Mouse (Mus musculus): Measurements from ENCODE around the gene Ndufa5. TPM values are rescaled to one million over a fixed set of nuclear protein-coding genes. Genes with fewer than 3 reads are reported as not detected.

Gene Ndufa5
- 90.2 and 99.8 TPM in 2 replicates for polyA plus RNA-seq (2012; ENCODE audit: insufficient read depth, insufficient read length, missing spikeins)

GRCm38 (mm10) chr6:24527155-24528063 is at the start of gene Ndufa5:
Gene Ndufa5 (minus strand): TSS chr6:24528013.
- H3K4me1 ChIP-seq (ENCODE audit: control insufficient read depth, insufficient read depth, low read length): peaks cover 14% of the 10 kb centered on the region
- TF ChIP-seq POLR2A (IDR thresholded peaks at IDR 0.05; ENCODE audit: borderline replicate concordance, low read depth, low read length): no peak
- TF ChIP-seq CTCF (IDR thresholded peaks at IDR 0.05; ENCODE audit: low read depth, low read length): no peak
- H3K27ac ChIP-seq (ENCODE audit: insufficient read depth, low read depth, low read length): 0 out of 2 replicates have a peak within 1 kb of the TSS, but pooled peaks have one; percentile 12
- H3K4me3 ChIP-seq (ENCODE audit: insufficient read depth, low read length): peak within 1 kb of the TSS; percentile 67

GRCm38 (mm10) chr6:24573319-24573718 is 45.5 kb upstream of the Ndufa5 start:
- Histone ChIP-seq H3K4me3 (ENCODE audit: insufficient read depth, low read length) (no peak overlapping the region), H3K4me1 (ENCODE audit: control insufficient read depth, insufficient read depth, low read length) (no peaks in the 10 kb centered on the region), H3K27ac (ENCODE audit: insufficient read depth, low read depth, low read length) (no peak overlapping the region)
- no peak for TF ChIP-seq POLR2A (IDR thresholded peaks at IDR 0.05; ENCODE audit: borderline replicate concordance, low read depth, low read length)
- no peak for TF ChIP-seq CTCF (IDR thresholded peaks at IDR 0.05; ENCODE audit: low read depth, low read length)

GRCm38 (mm10) chr6:24572431-24572830 is 44.6 kb upstream of the Ndufa5 start:
- no peak for TF ChIP-seq CTCF (IDR thresholded peaks at IDR 0.05; ENCODE audit: low read depth, low read length)
- TF ChIP-seq POLR2A (IDR thresholded peaks at IDR 0.05; ENCODE audit: borderline replicate concordance, low read depth, low read length): no peak
- no peak overlapping the region for H3K4me3 ChIP-seq (ENCODE audit: insufficient read depth, low read length)
- H3K4me1 ChIP-seq (ENCODE audit: control insufficient read depth, insufficient read depth, low read length): no peaks in the 10 kb centered on the region
- no peak overlapping the region for H3K27ac ChIP-seq (ENCODE audit: insufficient read depth, low read depth, low read length)

- no peak overlapping the region for H3K4me3 ChIP-seq (ENCODE audit: insufficient read depth, low read length)
- no peak overlapping the region for H3K27ac ChIP-seq (ENCODE audit: insufficient read depth, low read depth, low read length)
- TF ChIP-seq POLR2A (IDR thresholded peaks at IDR 0.05; ENCODE audit: borderline replicate concordance, low read depth, low read length) (no peak), CTCF (IDR thresholded peaks at IDR 0.05; ENCODE audit: low read depth, low read length) (no peak)
- H3K4me1 ChIP-seq (ENCODE audit: control insufficient read depth, insufficient read depth, low read length): no peaks in the 10 kb centered on the region
These were observed 43.3 kb upstream of the Ndufa5 start for GRCm38 (mm10) chr6:24571126-24571525.

GRCm38 (mm10) chr6:24570278-24570677 is 42.5 kb upstream of the Ndufa5 start:
- H3K27ac ChIP-seq (ENCODE audit: insufficient read depth, low read depth, low read length): no peak overlapping the region

GRCm38 (mm10) chr6:24569711-24570110 is 41.9 kb upstream of the Ndufa5 start:
- no peak overlapping the region for H3K27ac ChIP-seq (ENCODE audit: insufficient read depth, low read depth, low read length)
- TF ChIP-seq POLR2A (IDR thresholded peaks at IDR 0.05; ENCODE audit: borderline replicate concordance, low read depth, low read length) (no peak), CTCF (IDR thresholded peaks at IDR 0.05; ENCODE audit: low read depth, low read length) (no peak)
- H3K4me1 ChIP-seq (ENCODE audit: control insufficient read depth, insufficient read depth, low read length): no peaks in the 10 kb centered on the region
- no peak overlapping the region for H3K4me3 ChIP-seq (ENCODE audit: insufficient read depth, low read length)

More at GRCm38 (mm10) chr6:24570278-24570677, 42.5 kb upstream of the Ndufa5 start:
- Histone ChIP-seq H3K4me3 (ENCODE audit: insufficient read depth, low read length) (no peak overlapping the region), H3K4me1 (ENCODE audit: control insufficient read depth, insufficient read depth, low read length) (no peaks in the 10 kb centered on the region)
- no peak for TF ChIP-seq CTCF (IDR thresholded peaks at IDR 0.05; ENCODE audit: low read depth, low read length)
- TF ChIP-seq POLR2A (IDR thresholded peaks at IDR 0.05; ENCODE audit: borderline replicate concordance, low read depth, low read length): no peak

- Histone ChIP-seq H3K27ac (ENCODE audit: insufficient read depth, low read depth, low read length) (no peak overlapping the region), H3K4me3 (ENCODE audit: insufficient read depth, low read length) (no peak overlapping the region), H3K4me1 (ENCODE audit: control insufficient read depth, insufficient read depth, low read length) (no peaks in the 10 kb centered on the region)
- no peak for TF ChIP-seq POLR2A (IDR thresholded peaks at IDR 0.05; ENCODE audit: borderline replicate concordance, low read depth, low read length)
- no peak for TF ChIP-seq CTCF (IDR thresholded peaks at IDR 0.05; ENCODE audit: low read depth, low read length)
These were observed 41.1 kb upstream of the Ndufa5 start for GRCm38 (mm10) chr6:24568963-24569362.

- Histone ChIP-seq H3K27ac (ENCODE audit: insufficient read depth, low read depth, low read length) (no peak overlapping the region), H3K4me1 (ENCODE audit: control insufficient read depth, insufficient read depth, low read length) (no peaks in the 10 kb centered on the region), H3K4me3 (ENCODE audit: insufficient read depth, low read length) (no peak overlapping the region)
- no peak for TF ChIP-seq CTCF (IDR thresholded peaks at IDR 0.05; ENCODE audit: low read depth, low read length)
- TF ChIP-seq POLR2A (IDR thresholded peaks at IDR 0.05; ENCODE audit: borderline replicate concordance, low read depth, low read length): no peak
These were observed 37.1 kb upstream of the Ndufa5 start for GRCm38 (mm10) chr6:24564886-24565285.

GRCm38 (mm10) chr6:24564081-24564480 is 36.3 kb upstream of the Ndufa5 start:
- no peak overlapping the region for H3K4me3 ChIP-seq (ENCODE audit: insufficient read depth, low read length)
- no peak overlapping the region for H3K27ac ChIP-seq (ENCODE audit: insufficient read depth, low read depth, low read length)
- H3K4me1 ChIP-seq (ENCODE audit: control insufficient read depth, insufficient read depth, low read length): no peaks in the 10 kb centered on the region
- TF ChIP-seq POLR2A (IDR thresholded peaks at IDR 0.05; ENCODE audit: borderline replicate concordance, low read depth, low read length): no peak

GRCm38 (mm10) chr6:24555488-24555887 is 27.7 kb upstream of the Ndufa5 start:
- H3K4me1 ChIP-seq (ENCODE audit: control insufficient read depth, insufficient read depth, low read length): no peaks in the 10 kb centered on the region
- no peak for TF ChIP-seq CTCF (IDR thresholded peaks at IDR 0.05; ENCODE audit: low read depth, low read length)
- TF ChIP-seq POLR2A (IDR thresholded peaks at IDR 0.05; ENCODE audit: borderline replicate concordance, low read depth, low read length): no peak
- H3K4me3 ChIP-seq (ENCODE audit: insufficient read depth, low read length): no peak overlapping the region
- H3K27ac ChIP-seq (ENCODE audit: insufficient read depth, low read depth, low read length): no peak overlapping the region
